Mouse (Mus musculus) right cerebral cortex, adult 2 months (tissue): ENCODE data around the gene Pdxk.
"Not testable (repeated sequence)": the region's sequence is repeated elsewhere in the genome, so short reads cannot be mapped to it uniquely, and the experiment has no call there.

ENCODE experiments used
- DNase-seq, 2 experiments: peaks; one replicate each; pipeline ENCODE4 v3.0.0; 2021 to 2022; ENCODE audit warnings: low spot score in 2 of 2

Pdxk gene

GRCm38 (mm10) chr10:78418791-78419190, 46.0 kb downstream of the Pdxk start:
- no peak for DNase-seq

- peak; percentile 54 to 56 for DNase-seq
Measured at GRCm38 (mm10) chr10:78417888-78418287, 46.9 kb downstream of the Pdxk start.

GRCm38 (mm10) chr10:78414936-78415335, 49.8 kb downstream of the Pdxk start:
- DNase-seq, result not testable (repeated sequence)

GRCm38 (mm10) chr10:78413152-78413520, 51.6 kb downstream of the Pdxk start:
- no peak for DNase-seq

DNA sequence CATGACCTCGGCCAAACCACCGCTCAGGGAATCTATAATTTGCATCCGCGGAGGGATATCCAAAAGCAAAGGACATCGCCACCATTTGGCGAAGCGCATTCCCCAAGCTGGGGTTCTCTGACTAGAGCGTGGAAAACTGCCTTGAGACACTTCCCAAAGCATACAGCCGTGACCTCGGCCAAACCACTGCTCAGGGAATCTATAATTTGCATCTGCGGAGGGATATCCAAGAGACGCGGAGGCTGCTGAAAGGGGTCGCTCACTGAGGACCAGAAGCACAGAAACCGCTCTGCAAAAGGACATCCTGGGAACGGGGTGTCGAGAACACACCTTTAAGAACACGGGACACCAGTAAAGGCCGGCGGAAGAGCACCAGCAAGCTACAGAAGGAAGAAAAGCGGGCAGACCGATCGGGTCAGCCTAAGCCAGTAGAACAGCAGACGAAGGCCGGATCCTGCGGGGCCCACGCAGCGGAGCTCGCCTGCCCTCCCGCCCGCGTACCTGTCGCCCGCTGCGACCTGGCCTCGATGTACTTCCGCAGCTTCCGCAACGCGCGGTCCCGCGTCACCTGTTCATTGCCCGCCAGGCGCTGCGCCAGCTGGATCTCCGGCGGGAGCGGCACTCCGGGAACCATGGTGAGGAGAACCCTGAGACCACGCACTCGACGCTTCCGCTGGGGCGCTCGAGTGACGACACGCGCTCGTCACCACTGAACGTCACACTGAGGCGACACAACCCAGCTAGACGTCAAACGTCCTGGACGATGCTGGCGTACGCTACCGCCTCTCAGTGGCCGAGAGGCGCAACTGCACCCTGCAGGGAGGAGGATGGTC, 52.2 kb downstream of the Pdxk start, which contains the start of gene Rrp1:
TSS of gene Rrp1 (minus strand) at position 725 of the 833 bp plus-strand sequence.
- peak; percentile 98 to 99 for DNase-seq

- DNase-seq, result no peak
Measured at GRCm38 (mm10) chr10:78411851-78412250, 52.9 kb downstream of the Pdxk start.

GRCm38 (mm10) chr10:78409035-78409788, 55.6 kb downstream of the Pdxk start:
- DNase-seq, result no peak

DNA sequence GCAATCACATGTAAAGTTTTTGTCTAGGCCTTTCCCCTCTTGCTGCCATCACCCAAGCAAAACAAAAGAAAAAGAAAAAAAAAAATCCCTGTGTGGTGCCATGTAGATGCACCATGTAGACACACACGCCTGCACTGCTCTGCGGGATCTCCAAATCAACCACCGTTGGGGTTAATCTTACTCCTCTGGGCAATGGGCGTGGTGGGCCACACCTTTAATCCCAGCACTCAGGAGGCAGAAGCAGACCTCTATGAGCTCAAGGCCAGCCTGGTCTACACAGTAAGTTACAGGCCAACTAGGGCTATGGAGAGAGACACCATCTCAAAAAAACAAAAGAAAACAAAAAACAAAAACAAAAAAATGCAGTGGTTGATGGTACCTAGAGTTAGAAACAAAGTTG, 57.6 kb downstream of the Pdxk start:
- DNase-seq, result no peak

GRCm38 (mm10) chr10:78406152-78406551, 58.6 kb downstream of the Pdxk start:
- no peak for DNase-seq

GRCm38 (mm10) chr10:78402301-78402922, 62.4 kb downstream of the Pdxk start:
- DNase-seq, result no peak

GRCm38 (mm10) chr10:78401127-78401526, 63.6 kb downstream of the Pdxk start:
- DNase-seq, result no peak

DNA sequence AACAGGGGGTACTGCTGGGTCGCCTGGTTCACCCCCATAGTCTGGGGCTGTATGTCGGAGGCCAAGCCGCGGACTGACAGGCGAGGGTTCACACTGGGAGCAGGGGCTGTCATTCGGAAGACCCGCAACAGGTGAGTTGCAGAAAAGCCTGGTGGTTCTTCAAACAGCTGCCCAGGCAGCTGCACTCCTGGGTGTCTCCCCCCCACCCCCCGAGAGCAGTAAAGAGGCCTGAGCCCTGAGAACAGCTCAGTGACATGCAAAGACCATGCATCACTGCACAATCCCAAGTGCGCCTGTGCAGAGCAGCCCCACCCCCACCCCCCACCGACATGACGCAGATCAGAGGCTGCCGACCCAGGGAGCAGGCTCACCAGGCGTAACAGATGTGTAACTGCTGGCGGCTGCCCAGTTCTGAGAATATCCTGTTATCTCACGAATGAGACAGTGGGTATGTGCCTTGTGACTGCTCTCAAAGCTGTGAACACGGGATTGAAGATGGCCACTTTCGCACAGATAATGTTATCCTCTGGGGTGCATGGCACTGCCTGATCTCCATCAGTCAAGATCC, 65.6 kb downstream of the Pdxk start:
- DNase-seq, result peak in 1 of 2 experiments; percentile 30

DNA sequence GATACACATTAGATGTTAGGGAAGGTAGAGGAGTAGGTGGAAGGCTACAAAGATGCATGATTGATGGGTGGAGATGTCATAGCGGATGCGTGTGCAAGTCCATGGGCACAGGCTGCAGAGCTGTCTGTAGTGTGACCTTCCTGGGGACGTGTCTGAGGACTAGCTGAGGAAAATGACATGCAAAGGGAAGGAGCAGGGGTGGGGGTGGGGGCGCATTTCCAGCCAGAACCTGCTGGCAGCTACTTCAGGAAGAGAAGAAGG, 68.2 kb downstream of the Pdxk start:
- no peak for DNase-seq

DNA sequence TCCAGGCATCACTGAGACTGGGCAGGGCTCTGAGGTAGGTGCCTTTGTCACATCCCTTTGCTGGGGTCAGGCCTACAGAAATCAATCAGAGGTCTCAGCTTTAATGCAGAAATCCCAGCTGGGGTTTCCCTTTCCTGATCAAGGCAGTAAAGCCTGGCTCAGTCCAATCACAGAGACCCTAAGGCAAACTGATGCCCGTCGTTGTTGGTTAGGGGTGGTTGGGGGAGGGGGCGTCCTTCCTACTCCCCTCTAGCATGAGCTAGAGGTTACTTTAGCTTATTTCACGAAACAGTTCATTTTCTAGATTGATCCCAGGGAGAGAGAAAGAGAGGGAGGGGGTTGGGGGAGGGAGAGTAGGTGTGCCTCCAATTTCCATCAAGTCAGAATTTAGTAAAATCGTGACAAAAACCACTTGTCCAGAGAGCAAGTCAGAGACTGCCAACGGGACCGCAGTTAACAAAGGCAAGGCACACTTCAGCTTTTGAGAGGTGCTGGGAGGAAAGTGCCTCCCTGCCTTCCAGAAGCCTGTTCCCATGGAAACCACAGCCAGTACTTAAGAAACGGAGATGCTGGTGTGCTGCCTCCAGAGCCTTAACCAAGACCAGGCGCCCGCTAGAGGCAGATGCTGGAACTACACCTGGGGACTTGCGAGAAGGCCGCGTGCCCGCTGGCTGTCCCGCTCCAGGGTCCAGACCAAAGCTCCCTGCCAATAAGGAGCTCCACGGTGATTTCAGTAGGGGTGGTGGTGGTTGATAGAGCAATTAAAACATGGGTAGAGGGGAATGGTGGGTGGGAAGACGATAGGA, 68.8 kb downstream of the Pdxk start:
- peak; percentile 99 to 100 for DNase-seq

DNA sequence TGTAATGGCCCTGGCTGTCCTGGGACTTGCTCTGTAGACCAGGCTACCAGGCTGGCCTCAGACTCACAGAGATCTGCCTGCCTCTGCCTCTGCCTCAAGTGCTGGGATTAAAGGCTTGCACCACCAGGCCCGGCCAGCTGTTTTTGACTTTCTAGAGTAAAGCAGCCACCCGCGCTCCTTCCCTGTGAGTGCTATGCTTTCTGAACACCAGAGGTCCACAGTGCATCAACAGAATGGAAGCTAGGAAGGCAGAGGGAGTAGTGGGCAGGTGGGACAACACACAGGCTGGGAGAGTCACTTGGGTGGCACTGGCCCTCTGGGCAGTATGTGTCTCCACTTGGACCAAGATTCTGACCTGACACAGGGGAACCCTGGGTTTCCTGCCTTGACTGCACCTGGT, 69.4 kb downstream of the Pdxk start:
- DNase-seq, result no peak

DNA sequence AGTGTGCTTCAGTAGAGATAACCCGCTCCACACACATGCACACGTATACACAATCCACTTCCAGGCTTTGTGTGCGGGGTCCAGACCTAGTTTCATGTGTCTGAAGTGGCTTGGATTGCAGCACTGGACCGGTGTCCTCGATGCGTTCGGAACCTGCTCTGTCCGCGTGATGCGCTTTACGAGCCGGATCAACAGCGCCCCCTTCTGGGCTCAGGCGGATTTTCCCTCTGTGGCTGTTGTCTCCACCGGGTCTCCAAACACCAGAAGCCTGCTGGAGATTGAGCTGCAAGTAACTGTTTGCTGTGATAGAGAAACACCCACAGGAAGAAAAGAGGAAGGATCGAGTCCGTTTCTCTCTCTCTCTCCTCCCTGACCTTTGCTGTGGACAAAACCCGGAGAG, 72.7 kb downstream of the Pdxk start:
- peak; percentile 90 for DNase-seq

DNA sequence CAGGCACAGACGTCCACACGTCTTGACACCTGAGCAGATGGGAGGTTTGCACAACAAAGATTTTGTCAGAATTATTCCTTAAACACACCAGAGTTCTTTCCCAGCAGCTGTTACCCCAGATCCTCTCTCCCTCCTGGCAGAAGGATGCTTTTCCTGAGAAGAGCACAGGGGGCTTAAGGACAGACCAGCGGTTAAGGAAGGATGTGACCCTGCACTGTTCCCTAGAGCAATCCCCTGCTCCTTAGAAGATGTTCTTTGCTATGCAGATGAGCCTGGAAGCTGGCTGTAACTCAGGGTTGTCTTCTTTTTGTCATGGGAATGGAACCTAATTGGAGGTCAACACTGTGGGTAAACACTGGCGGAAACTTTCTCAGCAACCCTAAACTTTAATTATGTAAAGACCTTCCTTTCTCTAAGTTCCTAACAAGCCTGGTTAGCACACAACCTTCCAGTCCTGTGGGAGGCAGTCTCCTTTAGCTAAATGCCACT, 73.7 kb downstream of the Pdxk start:
- no peak for DNase-seq

- DNase-seq, result peak; percentile 64 to 76
Measured at GRCm38 (mm10) chr10:78388216-78388980, 76.4 kb downstream of the Pdxk start.
